Mouse (Mus musculus) ES-E14 (cell line): ENCODE data around the gene Zfp629.

Experiments used
- CHD2 ChIP-seq: IDR thresholded peaks from 2 replicates; pipeline ENCODE4 v1.6.1; 2014; ENCODE audit warnings: mild to moderate bottlenecking, low read depth, low read length, inconsistent platforms
- HCFC1 ChIP-seq: IDR thresholded peaks from 2 replicates; pipeline ENCODE4 v1.6.1; 2012; ENCODE audit warnings: low read length, inconsistent platforms, borderline replicate concordance; ENCODE audit not compliant: insufficient read depth
- MAFK ChIP-seq: IDR thresholded peaks from 2 replicates; pipeline ENCODE4 v1.6.1; 2014; ENCODE audit warnings: mild to moderate bottlenecking, low read depth, low read length, inconsistent platforms; ENCODE audit not compliant: insufficient read depth
- ZC3H11A ChIP-seq: IDR thresholded peaks from 2 replicates; pipeline ENCODE4 v1.6.1; 2012; ENCODE audit warnings: low read depth, mild to moderate bottlenecking, inconsistent platforms, low read length, borderline replicate concordance

DNA sequence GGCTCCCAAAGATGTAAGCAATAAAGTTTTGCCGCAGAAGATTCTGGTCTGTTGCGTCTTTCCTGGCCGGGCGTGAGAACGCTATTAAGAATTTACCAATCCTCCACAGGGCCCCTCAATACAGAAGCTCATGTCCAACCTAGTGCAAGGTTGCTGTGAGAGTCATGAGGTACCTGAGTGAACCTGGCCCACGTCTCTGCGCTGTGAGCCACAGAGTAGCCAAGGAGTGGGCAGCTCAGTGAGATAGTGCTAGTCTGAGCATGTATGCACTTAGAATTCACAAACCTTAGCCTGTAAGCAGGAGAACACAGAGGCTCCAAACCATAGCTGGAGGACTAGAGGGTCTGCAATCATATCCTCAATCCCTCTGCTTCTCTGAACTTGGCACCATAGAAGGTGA lies 10.4 kb upstream of the Zfp629 start:
- TF ChIP-seq CHD2: no peak
- no peak for TF ChIP-seq HCFC1
- no peak for TF ChIP-seq ZC3H11A
- no peak for TF ChIP-seq MAFK
